Mouse (Mus musculus): ENCODE measurements around the gene Fkbp5.
"Not testable (repeated sequence)": the region's sequence is repeated elsewhere in the genome, so short reads cannot be mapped to it uniquely, and the experiment has no call there.

Gene Fkbp5

DNA sequence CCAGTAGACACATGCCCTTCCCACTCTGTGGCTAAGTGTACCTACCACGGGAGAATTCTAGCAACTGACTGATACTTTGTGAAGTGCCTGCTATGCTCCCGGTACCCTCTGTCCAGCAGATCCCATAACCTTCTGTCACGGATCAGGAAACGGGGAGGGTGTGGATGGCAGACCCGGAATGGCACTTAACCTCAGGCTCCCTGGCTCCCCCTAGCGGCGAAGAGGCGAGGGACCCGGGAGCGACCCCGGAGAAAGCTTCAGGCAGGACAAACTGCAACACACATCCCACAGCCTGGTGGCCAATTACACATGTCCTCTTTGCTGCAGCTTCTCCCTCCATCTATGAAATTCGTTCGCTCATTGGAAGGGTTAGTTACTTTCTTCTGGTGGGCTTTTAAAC is 148.9 kb downstream of the Fkbp5 start:
- DNase-seq = peak; percentile 40

DNA sequence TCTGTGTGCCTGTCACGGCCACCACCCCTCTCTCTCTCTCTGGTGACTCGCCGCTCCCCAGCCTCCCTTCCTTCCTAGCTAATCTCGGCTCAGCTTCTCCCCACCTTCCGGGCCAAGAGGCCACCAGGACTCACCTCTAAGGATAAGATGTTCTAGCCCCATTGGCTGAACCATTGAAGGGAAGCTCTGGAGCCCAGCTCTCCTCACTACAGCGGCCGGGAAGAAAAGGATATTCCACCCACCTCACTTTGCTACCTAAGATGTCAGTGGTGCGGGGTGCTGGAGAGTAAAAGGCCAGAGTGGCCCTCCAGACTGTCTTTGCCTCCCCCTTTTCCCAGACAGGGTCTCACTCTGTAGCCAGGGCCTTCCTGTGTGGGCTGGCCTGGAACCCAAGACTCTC is 152.2 kb downstream of the Fkbp5 start, which contains the start of gene Tulp1:
Gene Tulp1, minus strand, starts transcription at position 101 of the 400 bp plus-strand sequence.
- DNase-seq = no peak

DNA sequence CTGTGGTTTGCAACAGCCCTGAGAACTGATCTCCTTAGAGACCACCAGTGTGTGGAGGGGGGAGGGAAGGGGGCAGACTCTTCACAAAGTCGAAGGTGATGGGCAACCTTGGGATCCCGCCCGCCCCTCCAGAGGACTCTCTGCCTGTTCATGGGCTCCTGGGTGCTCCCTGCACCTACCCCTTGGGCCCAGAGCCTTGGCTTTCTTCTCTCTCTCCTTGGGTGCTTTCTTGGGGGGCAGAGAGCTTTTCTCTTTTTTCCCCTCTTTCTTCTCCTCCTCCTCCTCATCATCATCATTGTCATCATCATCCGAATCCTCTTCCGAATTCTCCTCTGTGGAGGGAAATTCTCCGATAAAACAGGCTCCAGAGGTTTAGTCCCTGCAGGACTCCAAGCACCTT is 153.8 kb downstream of the Fkbp5 start:
- no peak for DNase-seq

DNA sequence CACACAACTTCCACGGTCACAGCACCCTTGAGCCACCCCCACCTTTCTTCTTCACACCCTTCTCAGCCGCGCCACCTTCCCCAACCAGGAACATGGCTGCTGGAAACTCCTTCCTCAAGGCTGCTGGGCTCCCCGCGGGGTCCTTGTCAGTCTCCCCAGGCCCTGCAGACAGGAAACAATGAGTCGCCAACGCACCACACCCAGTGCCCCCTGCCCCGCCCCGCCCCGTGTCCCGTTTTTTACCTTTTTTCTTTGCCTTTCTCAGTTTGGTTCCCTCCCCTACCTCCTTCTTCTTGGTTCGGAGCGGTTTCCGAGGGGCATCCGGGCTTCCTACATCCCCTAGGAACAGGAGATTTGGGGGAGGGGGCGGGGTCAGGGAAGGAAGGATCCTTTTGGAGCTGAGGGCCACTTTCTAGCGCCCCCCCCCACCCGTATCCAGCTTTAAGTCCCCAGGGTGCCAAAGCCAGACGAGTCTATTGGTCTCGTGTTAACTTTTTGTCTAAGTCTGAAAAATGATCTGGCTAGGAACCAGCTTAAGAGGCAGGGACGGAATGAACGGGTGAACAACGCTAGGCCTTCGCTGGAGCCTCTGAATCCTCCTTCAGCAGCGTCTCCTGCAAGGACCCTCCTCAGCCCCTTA is 154.6 kb downstream of the Fkbp5 start:
- DNase-seq = no peak

DNA sequence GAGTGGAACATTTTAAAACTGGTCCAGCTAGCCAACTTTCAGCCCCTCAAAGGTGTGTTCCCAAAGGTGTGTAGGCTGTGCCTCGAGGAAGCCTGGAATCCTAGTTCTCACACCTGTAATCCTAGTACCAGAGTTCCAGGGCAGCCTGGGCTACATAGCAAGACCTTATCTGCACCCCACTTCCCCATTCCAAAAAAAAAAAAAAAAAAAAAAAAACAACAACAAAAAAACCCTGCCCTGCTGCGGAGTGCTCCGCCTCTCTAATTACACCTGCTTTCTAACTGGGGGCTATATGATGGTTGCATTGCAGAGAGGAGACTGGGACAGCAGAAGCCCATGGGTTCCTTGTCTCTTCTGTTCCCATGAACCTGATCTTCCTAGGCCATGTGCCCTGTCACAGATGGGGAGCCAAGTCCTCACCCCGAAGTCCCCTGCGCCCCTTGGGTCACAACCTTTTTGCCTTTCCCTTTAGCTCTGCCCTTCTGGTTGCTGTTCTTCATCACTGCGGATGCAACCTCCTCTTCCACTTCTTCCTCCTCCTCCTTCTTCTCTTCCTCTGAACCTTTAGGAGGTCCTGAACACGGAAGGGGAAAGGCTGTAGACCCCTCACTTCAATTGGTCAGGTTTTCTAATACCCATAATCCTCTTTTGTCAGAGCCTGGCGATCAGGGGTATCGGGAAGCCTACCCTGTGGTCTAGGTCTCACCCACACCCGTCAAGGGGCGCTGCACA is 155.2 kb downstream of the Fkbp5 start:
- no peak for DNase-seq

DNA sequence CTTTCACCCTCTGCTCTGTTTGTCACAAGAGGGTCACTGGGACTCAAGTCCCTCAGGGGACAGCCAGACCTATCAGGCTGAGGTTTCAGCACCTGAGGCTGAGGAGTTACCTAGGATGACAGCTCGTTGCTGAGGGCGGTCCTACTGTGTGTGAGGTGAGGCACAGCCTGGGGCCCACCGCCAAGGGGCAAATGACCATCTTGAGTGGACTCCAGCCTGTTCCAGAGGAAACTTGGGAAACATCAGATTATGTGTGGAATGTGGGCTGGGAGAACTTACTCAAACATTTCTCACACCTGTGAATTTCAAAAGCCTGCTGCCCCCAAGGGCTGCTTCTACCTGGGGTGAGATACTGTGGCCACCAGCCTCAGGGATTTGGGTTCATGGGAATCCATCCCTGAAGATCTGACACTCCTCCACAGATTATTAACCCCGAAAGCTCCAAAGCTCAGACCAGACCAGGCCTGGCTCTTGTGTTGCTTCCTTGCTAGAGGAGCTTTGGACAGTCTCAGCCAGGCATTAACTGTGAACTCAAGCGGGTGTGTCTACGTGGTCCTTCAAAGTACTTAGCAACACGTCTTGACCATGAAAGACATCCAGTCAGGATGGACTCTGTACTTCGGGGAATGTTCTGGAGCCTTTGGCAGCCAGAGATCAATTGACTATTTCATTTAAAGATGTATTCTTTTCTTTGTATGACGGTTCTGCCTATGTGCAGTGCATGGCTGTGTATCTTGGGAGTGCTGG is 156.6 kb downstream of the Fkbp5 start:
- DNase-seq = no peak

DNA sequence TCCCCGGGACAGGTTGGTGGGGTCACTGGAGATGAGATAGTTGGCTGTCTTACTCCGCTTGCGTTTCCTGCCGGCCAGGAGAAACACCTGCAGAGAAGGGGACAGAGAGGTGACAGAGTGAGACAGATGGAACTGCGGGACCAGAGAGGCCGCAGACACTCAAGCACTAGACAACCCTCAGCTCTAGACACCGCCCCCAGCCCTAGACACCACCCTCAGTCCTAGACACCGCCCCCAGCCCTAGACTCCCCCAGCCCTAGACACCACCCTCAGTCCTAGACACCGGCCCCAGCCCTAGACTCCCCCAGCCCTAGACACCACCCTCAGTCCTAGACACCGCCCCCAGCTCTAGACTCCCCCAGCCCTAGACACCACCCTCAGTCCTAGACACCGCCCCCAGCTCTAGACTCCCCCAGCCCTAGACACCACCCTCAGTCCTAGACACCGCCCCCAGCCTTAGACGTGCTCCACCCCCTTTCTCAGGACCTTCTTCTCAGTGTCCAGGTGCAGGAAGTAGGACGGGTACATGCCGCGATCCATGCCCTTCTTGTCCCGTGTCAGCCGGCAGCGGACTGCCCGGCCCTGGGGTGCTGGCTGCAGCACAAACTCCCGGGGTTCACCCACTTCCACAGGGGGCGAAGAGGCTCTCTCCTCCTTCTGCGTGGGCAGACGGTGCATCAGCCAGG is 158.6 kb downstream of the Fkbp5 start:
- DNase-seq = not testable (repeated sequence)

DNA sequence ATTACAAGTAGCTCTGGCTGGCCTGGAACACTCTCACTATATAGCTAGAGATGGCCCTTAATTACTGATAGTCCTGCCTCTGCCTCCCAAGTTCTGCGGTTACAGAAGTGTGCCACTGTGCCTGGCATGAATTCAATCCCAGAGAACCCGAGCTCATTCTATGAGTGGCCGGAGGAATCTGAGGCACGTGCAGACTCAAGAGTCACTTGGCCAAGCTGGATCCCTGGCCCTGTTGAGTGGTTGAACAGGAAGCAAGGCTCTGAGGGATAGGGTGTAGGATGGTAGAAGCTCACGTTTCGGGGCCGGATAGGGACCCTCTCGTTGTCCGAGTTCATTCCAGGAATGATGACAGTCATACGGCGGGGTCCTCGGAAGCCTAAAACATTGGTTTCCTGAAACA is 161.5 kb downstream of the Fkbp5 start:
- no peak for DNase-seq

DNA sequence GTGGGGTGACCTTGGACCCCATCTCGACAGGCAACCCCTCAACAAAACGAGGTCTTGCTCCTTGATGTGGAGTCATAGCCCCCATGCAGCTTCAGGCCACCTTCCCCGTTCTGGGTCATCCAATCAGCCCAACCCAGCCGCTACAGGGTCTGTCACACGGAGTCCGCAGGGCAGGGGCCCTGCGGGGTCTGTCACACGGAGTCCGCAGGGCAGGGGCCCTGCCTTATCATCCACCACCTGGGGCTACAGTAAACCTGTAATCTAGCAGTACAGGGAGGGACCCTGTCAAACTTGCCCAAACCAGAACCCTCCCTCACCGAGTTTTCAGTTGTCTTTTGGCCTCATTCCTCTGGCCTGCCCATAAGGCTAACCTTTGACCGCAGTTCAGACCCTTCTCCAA is 165.3 kb downstream of the Fkbp5 start:
- DNase-seq = no peak

DNA sequence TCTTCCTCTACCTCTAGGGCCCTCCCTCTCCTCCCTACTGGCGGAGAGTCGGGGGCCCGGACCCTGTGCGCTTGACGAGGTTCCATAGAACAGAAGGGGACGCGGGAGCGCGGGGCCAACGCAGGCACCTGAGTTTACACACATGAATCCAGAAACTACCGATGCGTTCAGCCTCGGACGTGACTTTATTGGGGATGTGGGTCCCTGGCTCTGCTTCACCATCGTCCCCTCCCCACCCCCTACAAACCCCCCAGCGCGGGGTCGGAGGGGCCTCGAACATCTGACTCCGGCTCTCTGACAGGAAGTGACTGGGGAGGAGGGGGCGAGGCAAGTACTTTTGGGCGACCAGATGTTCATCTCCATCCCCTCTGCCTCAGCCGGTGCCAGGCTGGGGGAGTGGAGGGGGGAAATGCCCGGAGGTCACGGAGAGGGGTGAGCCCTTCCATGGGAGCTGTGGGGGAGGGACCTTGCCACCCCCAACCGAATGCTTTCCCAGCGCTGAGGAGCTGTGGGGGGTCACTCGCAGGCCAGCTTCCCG is 165.9 kb downstream of the Fkbp5 start:
- DNase-seq = no peak

DNA sequence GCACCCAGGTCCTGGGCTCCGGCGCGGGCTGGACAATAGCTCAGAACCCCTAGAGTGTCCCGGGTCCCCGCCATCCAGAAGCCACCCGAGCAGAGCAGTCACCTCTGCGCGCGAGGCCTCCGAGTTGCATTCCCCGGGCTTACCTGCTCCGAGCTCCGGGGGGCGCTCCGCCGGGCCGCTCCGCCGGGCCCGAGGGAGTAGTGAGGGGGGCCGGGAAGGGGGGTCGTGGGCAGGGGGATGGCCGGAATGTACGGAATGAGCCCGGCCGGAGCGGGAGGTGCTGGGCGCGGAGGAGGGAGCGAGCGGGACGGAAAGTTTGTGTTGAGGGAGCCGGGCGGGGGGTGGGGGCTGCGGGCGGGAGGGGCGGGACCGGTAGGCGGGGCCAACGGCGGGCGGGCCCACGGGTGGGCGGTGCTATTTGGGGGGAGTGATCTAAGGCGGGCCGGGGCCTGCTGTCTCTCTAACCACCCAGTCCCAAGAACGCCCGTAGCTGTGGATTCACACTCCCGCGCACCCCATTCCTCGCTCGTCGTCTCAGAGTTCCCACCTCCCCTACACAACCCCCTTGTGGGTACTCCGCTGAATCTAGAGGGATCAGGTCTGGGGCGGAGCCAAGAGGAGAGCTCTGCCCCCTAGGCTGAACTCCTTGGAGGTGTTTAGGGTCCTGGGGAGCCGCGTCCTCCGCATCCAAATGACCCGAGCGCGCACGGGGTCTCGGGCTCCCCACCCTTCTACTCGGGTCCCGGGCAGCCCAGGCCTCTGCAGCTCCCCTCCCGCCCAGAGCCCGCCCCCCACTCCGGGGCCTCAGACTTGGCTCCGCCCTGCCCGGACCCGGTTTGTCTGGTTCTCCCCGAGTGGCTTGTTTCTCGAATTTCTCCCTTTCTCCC is 166.6 kb downstream of the Fkbp5 start, which contains the start of gene Tead3:
Gene Tead3, minus strand, starts transcription at position 352 of the 887 bp plus-strand sequence.
- no peak for DNase-seq

DNA sequence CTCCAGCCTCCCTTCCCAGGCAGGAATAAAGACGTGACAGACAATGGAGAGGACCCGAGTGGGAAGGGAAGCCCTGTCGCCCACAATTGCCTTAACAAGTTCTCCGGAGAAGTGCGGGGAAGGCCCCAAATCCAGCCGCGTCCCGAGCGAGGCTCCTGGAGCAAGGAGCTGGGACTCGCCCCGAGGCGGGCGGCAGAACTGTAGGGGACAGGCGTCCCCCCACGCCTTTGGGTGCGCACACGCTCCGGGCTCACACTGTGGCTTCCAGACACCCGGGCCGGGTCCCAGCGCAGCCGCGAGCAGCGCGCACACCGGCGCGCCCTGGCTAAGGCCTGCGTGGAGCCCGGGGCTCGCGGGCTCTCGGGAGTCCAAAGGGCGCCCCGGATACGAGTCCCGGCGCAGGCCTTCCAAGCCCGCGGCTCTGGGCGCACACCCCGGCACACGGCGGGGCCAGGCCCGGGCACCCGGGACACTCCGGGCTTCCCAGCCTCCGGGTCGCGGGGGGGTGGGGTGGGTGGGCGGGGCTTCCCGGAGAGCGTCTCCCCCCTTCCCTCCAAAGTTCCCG is 167.3 kb downstream of the Fkbp5 start:
- no peak for DNase-seq

DNA sequence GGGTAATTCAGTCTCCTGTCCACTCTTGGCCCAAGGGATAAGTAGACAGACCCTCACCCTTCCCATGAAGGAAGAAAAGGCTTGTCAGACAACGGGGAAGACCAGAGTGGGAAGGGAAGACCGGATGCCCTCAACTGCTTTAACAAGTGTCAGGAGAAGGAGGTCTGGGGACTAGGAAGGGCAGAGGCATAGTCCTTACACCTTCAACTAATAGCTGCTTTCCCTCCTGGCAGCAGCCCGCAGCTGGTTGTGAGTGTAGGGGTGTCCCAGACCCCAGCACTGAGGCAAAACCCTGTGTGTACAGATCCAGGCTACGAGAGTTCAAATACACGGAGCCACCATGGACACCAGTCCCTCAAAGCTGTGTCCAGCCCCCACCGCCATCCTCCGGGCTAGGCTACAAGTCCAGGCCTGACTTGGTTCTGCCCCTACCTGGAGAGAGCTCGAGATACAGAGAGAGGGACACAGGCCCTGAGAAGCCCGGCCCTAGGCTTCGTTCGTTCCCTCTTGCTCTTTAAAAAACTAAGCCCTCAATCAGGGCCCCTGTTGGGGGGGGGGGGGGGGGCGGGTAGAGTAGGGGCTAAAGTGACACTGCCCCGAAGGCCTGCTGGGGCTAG is 168.0 kb downstream of the Fkbp5 start:
- DNase-seq = no peak

All from cerebellum, adult 8-10 months (tissue).